Mouse (Mus musculus): Measurements from ENCODE around the gene Afp.

Afp gene

DNA sequence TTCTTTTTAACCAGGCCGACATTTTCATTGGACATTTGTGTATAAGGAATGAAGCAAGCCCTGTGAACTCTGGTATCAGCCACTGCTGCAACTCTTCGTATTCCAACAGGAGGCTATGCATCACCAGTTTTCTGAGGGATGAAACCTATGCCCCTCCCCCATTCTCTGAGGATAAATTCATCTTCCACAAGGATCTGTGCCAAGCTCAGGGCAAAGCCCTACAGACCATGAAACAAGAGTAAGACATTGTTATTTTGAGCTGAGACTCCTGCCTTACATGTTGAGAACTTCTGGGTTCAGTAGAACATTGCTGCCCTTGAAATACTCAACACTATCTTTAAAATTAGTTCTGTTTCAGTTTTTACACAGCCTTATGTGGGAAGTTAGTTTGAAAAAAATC, 16.0 kb downstream of the Afp start:
- no peak for DNase-seq (ENCODE audit: low read depth in 2 of 2, low spot score in 2 of 2)

- DNase-seq (ENCODE audit: low read depth in 2 of 2, low spot score in 2 of 2), result no peak
Measured at GRCm38 (mm10) chr5:90507411-90507949, 16.9 kb downstream of the Afp start.

- DNase-seq (ENCODE audit: low read depth in 2 of 2, low spot score in 2 of 2), result no peak
Measured at GRCm38 (mm10) chr5:90509828-90510592, 19.5 kb downstream of the Afp start.

DNA sequence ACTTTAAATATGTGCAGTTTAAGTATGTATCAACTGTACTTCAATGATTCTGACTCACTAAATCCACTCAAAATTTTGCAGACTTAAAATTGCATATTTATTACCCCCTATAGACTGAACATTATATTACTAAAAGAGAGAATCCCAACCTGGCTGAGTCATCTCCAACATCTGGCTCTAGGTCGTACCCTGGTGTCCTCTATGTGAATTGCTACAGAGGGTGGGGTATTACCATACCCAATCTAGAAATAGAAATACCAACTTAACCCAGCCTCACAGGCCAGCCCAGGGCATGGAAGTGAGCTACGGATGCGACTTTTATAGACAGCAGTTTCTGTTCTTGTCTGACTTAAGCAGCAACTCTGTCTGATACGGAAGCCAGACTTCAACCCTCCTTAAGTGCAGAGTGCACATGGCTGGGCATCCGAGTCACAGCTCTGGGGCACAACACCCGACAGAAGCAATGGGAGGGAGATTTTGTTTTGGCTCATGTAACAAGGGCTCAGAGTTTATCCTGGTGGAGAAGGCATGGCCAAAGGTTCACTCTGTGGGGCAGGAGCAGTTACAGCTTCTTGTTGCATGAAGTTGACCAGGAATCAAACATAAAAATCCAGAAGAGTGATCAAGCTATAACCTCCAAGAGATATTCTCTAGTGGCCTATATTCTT, 21.9 kb downstream of the Afp start:
- no peak for DNase-seq (ENCODE audit: low read depth in 2 of 2, low spot score in 2 of 2)

DNA sequence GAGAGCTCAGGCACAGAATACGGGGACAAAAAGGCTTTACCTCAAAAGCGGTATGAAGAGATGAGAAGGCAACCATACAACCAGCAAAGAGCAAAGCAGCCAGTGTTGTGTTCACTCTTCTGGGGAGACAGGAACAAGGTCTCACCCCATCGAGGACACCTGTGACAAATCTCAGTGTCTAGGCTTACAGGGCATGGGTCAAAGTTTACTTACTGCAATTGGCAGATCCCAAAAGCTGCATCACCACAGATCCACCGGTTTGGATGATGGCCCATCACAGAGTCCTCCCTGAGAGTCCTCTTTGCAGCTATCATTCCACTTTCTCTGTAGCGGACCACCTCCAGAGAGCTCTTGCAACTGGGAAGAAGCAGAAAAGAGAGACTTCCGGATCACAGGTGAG, 25.0 kb downstream of the Afp start:
- no peak for DNase-seq (ENCODE audit: low read depth in 2 of 2, low spot score in 2 of 2)

DNA sequence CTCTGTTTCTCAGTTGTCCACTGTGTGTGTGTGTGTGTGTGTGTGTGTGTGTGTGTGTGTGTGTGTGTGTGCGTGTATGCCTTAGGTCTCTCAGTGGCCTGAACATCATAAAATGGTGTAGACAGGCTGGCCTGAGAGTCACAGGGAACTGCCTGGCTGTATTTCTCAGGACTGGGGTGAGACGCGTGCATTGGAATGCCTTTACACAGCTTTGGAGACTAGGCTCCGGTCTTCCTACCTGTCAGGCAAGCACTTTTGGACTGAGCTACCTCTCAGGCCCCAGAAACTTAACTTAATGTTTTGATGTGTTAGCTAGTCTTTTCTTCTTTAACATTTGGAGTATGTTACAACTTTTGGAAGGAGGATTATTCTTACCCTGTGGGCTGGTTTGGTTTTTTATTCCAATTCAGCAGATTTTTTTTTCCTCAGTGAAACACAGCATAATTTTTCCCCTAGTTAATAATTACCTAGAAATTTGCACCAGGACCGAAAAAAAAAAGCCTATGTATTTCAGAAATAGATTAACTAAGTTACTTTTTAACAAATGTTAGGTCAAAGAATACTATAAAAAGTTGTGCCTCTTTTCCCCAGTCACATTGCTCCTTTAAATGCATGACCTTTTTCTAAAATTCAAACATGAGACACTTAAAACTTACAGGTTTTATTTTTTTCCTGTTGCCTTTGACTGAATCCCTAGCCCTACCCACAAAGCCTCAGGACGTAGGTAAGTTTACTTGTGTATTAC, 28.0 kb downstream of the Afp start, which contains the start of gene Afm:
Gene Afm, plus strand, starts transcription at position 577 of the 745 bp plus-strand sequence.
- no peak for DNase-seq (ENCODE audit: low read depth in 2 of 2, low spot score in 2 of 2)

DNA sequence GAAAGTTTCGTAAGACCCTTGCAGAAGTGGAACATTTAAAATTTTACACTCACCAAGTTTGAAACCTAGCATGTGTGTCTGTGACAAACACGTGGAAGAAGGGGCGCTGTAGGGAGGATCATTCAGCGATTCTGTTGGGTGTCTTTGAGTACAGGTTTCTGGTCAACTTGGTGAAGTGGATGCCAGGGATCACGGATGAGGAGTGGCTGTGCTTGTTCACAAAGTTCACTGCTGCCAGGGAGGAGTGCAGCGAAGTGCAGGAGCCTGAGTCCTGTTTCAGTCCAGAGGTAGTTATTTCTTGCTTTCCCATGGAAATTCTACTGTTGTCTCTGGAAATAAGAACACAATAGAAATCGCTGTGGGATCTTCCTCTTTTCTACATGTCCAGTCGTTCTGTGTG, 60.7 kb downstream of the Afp start:
- no peak for DNase-seq (ENCODE audit: low read depth in 2 of 2, low spot score in 2 of 2)

GRCm38 (mm10) chr5:90556052-90556451, 65.5 kb downstream of the Afp start:
- no peak for DNase-seq (ENCODE audit: low read depth in 2 of 2, low spot score in 2 of 2)

Measured in CD8-positive naive resting alpha-beta T cell, adult 2 months (primary cell).